Mouse (Mus musculus) left cerebral cortex, adult 8-10 months (tissue): ENCODE data around the gene Atp13a3. TPM values are rescaled to one million over a fixed set of nuclear protein-coding genes. Genes with fewer than 3 reads are reported as not detected.
"Not testable (repeated sequence)": the region's sequence is repeated elsewhere in the genome, so short reads cannot be mapped to it uniquely, and the experiment has no call there.

Experiments used
- DNase-seq, 2 experiments: peaks; one replicate each; pipeline ENCODE4 v3.0.0; 2022; ENCODE audit warnings: low spot score in 2 of 2
- total RNA-seq, 4 experiments: library from RNA; stranded (reverse); gene quantifications; 2 replicates each; pipeline ENCODE4 v1.2.4; 2022

Atp13a3 gene
- total RNA-seq, 4 experiments from 2014 or later, result 64.3 to 76.4 (median 67.1) TPM

DNA sequence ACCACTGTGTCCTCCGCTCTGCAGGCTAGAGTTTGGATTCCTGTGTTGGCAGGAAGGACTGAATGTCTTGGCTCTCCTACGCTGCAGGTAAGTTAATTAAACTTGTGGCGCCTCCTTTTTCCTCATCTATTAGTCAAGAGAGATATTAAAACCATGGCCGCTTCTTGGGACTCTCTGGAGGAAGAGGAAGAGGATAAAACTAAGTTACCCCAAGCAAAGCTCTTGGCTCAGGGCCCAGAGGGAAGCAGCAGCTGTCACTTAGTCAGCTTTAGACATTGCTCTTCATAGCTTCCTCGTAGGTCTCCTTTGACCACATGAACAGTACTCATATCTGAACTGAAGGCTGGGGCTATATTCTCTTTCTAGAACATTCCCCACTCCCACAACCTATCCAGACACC is 10.5 kb upstream of the Atp13a3 start:
- DNase-seq, result no peak

DNA sequence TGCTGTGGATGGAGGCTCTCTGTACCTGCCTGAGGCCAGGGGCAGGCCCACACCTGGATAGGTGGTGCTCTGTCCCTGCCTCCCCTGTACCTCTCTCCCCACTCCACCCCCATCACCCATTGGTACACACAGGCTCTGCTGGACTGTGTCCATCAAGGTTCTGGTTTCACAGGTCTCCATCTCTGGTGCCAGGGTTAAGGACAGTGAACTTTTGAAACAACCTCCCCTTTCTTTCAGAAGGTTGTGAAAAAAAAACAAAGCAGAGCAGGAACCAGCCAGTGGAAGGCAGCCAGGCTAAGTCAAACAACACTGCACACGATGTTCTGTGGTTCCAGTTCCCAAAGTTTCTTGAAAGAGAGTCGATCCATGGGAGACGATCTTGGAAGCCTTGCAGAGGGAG is 6.9 kb upstream of the Atp13a3 start:
- no peak for DNase-seq

DNA sequence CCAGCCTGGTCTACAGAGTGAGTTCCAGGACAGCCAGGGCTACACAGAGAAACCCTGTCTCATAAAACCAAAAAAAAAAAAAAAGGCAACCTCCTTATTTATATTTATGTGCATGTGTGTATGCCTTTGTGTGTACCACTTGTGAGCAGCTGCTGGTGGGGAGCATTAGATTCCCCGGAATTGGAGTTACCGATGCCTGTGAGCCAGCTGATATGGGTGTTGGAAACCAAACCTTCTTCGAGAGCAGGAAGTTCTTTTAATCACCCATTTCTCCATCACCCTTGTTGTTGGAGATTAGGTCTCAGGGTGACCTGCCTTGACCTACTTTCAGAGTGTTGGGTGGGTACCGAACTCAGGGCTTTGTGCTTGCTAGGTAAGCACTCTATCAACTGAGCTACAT is 5.1 kb upstream of the Atp13a3 start:
- DNase-seq, result no peak

DNA sequence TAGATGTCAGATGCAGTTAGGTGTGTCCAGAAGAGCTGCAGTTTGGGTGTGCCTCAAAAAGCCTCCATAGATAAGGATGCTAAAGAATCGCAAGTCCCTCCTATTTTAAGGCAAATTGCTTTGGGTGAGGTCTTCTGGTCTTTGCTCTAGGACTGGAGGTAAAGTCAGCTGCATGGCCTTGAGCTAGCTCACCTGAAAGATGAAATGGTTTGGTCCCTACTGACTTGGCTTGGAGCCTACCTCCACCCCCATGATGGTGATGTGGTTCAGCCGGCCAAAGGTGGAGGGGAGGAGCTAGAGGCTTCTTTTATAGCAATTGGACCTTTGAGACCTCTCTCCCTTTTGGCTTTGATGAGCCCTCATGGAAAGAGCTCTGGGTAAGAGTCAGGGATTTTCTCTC is 1.7 kb upstream of the Atp13a3 start:
- no peak for DNase-seq

DNA sequence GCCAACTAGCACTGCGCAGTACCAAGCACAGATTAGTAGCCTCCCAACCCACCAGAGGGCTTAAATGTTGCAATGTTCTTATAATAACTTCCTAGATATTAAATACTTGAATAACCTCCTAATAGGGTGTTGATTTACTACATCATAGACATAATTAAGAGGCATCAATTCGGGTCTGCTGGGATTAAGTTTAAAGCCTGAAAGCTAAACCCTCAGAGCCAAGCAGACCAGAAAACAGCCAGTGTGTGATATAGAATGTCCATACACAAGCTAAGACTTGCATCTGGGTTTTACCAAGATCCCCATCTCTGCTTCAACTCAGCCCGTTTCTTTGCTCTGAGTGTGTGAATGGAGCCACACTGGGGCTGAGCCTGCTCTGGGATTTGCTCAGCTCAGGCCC is 2.2 kb downstream of the Atp13a3 start:
- DNase-seq, result no peak

DNA sequence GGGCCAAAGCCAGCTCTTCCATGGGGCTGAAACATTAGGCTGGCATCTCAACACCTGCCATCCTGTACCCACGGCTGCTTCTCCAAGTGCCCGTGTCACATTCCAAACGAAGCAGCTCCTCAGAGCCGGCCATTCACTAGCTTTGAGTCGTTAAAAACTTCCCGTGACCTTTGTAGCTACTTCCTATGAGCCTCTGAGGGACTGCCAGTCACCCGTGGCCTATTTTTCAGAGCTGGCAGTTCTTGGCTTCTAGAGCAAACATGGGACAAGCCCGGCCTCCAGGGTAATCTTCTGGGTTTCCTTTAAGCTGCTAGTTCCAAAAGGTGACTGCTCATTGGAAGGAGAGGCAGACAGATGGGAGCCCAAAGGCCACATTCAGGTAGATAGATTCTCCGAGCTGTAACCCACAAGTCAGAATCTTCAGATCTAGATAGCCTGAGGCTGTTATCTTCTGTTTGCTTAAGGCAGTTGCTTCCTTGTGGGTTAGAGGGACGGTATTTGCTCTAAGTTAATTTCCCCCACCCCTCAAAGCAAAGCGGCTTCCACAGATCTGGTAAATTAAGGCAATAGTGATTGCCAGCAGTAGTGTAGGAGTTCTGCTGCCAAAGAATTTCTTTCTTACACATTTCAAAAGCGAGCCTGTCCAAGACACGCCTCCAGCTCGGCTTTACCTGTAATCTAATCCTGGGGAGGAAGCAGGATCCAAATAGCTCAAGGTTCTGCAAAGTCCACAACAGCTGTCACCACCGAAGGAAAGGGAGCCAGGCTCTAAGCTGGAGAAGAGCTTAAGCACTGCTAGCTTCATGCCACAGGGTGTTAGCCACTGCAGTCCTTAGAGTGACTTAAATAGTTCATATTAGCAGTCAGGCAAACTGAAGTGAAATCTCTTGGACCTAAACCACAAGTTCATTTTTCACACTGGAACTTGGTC is 8.4 kb downstream of the Atp13a3 start:
- DNase-seq, result no peak

DNA sequence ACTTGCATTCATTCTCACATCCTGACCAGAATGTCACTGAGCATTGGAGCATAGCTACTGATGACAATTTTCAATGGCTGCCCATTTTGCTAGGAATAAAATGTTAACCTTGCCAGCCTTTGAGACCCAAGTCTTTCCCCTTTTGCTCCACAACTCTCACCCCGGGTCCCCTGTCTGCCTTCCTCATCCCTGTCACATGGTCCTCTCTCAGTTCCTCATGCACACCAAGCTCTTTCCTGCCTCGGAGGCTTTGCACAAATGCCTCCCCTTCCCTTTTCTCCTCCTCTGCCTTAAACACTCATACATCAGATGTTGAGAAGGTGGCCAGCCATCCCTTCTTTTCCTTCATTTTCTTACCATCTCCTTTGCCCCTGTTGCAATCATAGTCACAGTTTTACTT is 10.6 kb downstream of the Atp13a3 start:
- no peak for DNase-seq

DNA sequence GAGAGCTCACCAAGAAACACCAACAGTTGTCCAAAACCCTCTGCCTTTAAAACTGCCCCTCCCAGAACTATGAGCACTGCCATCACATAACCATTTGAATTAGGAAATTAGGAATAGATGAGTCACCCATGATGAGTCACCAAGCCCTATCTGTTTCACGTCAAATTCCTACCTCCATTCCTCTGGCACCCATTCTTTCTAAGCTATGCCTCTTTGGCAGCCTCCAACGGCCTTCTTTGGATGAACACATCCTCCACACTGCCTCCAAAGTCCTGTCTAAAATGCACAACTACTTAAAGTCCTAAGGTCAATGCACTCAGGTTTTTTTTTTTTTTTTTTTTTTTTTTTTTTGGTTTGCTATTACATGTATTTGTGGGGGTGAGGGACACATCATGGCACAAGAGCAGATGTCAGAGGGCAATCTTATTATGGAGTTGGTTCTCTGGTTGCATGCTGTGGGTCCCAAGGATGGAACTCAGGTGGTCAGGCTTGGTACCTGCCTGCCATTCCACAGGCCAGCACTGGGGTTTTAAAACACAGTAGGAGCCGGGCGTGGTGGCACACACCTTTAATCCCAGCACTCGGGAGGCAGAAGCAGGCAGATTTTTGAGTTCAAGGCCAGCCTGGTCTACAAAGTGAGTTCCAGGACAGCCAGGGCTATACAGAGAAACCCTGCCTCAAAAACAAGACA is 15.0 kb downstream of the Atp13a3 start:
- no peak for DNase-seq

DNA sequence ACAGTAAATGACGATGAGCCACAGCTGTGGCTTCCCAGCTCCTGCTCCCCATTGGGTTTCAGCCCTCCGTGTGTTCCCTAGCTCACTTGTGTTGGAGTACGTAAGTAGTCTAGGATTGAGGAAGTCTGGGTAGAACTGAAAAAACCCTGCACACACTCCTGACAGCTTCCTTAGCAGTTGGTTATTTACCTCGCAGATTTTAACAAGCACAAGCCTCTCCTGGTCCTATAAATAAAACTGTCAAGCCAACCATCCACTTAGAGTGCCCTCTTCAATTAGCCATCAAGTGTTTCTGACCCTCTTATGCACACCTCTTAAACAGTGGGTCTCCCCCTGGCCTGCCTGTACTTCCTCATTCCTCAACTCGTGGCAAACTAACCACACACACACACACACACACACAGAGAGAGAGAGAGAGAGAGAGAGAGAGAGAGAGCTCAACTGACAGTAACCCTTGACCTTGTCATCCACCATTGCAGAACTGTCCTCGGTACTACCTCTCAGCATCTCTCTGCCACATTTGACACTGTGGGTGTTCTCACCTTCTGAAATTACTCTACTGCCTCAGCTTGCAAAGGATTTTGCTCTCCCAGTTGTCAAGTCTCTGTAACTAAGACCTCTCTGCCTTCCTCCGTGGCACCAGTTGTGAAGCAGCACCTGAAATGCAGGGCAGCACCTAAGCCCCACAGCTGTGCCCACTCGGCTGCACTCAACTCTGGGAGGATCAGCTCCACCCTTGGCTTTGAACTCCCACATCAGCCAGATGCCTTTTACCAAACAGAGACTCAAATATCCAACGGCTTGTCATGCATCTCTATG is 15.7 kb downstream of the Atp13a3 start:
- DNase-seq, result no peak

DNA sequence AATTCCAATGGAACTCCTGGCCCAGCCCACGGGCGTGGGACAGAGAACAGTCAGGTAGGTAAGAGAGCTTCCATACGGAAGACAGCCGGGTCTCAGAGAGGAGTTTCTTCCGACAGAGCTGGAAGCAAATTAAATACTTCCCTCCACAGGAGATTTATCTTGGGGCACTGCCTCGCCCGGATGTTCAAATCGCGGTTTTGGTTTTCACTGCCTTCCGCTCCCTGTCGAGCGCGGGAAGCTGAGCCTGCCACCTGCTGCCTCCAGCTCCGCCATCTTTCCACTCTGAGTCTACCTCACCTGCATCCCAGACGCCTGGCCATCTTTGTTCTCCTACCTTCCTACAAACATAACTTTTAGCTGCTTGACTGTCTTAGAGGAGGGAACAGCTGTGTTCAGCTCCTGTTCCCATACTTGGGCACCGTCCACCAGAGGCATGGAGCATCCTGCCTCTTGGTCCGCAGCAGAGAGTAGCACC is 16.5 kb downstream of the Atp13a3 start:
- peak in 1 of 2 experiments; percentile 3 for DNase-seq

DNA sequence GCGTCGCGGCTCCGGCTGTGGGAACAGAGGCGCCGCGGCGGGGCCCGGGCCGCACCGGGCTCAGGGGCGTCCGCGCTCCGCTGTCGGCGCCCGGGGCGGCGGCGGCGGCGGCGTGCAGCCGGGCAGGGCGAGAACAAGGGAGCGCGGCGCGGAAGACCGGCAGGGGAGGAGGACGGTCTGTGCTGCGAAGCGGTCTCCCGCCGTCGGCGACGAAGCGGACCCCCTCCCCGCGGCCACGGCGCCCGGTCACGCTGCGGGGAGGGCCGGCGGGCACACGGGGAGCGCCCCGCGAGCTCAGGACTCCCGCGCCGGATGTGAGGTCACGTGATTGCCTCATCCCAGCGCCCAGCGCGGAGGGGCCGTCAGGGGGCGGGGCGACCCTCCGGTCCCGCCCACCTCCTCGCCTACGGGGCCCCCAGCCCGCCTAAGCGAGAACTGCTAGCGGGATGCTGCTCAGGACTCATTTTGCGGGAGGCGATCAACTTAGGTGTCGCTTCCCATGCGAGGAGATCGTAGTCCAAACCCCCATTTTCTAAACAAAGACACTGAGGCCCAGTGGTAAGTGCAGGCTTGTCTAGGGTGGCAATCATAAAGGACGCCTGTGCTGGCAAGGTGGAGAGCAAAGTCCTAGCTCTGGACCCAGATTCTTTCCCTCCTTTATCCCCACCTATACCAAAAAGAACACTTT is 17.1 kb downstream of the Atp13a3 start:
- DNase-seq, result peak; percentile 72 to 88

DNA sequence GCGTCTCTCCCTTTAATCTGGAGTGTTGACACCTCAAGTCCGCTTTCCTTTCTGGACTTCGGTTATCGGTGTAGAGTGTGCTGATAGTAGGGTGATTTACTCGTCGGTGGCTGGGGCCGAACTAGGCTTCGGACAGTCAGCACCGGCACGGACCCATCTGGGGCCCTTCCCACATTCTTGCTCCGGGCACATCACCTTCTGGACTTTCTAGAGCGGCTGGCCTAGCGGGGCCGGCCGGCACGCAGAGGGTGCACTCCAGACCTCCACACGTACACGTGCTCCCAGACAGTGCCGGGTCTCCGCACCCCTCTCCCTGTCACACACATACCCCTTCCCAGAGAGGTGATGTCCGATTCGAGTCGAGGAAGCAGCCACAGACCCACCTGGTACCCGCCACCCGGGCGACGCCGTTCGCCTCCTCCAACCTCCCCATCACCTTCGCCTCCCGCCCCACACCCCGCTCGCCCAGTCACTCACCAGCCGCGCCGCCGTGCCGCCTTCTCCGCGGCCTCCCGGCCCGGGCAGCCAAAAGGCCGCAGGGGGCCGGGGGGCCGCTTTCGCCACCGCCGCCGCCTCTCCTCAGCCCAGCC is 17.8 kb downstream of the Atp13a3 start:
- DNase-seq, result peak in 1 of 2 experiments; percentile 18

DNA sequence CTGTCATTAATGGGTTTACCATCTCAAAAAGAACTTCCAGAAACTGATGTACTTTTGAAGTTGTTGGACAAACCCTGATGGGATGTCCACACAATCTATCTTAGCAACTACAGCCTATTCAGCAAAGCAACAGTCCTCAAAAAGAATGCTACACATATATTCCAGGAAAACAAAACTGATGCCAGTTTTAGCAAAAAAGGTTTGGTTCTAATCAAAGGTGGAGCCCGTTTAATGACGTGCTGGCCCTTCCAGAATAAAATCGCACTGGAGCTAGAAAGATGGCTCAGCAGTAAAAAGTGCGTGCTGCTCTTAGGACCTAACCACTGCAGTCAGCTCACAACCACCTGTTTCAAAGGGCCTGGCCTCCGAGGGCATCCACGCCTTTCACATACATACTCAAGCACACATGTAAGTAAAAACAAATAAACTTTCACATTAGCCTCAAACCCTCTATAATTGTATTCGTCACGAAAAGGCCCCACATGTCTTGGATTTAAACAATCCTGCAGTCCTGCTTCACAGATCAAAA is 18.8 kb downstream of the Atp13a3 start:
- no peak for DNase-seq

DNA sequence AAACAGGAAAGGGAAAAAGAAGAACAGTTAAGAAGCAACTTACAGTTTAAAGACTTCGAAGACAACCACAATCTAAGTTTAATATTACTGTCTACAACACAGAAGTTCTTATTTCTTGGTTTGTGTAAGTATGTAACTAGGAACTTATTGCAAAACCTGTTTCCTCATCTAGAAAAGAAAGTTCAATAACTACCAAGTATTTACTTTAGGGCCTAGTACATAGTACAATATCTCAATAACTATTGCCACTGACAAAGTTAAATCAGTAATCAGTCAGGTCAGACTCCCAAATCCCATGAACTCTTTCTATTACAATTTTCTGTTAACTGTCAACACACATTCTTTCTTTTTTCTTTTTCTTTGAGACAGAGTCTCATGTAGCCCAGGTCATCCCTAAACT is 20.2 kb downstream of the Atp13a3 start:
- no peak for DNase-seq

DNA sequence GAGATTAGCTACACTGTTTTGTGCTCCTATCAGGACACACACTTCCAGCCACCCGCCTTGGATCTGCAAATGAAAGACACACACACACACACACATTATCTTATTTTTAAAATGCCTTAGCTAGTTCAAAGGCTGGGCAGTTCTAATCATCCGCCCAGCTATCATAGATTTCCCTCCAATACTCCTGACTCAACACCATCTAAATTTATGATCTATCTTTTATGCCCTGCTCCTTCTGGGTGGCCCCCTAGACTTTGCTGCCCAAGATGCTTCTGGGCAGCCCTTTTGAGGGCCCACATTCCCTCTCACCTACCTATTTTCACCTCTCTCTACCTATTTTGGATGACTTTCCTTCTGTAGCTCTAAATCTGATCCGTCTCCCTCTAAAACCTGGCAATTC is 29.5 kb downstream of the Atp13a3 start:
- DNase-seq, result no peak

DNA sequence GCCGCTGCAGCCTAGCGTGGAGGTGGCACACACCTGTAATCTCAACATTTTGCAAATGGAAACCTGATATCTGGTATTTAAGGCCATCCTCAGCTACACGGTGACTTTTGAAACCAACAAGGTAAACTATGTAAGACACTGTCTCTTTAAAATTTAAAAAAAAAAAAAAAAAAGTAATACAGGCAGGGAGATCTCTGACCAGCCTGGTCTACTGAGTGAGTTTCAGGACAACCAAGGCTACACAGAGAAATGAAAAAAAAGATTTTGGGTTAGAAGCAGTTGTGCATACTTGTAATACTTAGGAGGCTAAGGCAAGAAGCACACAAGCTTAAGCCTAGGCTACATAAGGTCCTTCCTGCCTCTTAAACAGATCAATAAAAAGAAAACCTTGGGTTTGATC is 30.8 kb downstream of the Atp13a3 start:
- no peak for DNase-seq

DNA sequence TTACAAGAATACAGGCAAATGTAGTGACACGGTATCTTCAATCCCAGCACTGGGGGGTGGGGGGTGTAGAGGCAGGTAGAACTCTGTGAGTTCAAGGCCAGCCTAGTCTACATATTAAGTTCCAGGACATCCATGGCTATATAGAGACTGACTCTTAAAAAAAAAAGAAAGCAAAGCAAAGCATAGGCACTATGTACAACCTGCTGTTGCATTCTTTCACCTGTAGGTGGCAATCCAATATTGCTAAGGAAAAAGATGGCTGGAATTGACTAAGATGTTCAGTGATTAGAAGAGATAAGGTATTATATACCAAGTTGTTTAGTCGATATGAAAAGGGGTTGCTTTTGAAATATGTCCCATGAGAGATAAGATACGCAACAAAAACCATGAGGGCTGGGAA is 31.5 kb downstream of the Atp13a3 start:
- no peak for DNase-seq

DNA sequence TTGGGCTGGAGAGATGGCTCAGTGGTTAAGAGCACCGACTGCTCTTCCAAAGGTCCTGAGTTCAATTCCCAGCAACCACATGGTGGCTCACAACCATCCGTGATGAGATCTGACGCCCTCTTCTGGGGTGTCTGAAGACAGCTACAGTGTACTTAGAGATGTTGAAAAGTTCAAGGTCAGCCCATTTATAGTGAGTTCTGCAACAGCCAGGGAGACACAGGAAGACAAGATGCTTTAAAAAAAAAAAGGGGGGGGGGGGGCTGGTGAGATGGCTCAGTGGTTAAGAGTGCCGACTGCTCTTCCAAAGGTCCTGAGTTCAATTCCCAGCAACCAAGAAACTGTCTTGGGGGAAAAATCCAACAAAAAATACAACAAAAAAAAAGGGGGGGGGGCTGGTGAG is 32.5 kb downstream of the Atp13a3 start:
- DNase-seq, result not testable (repeated sequence)

DNA sequence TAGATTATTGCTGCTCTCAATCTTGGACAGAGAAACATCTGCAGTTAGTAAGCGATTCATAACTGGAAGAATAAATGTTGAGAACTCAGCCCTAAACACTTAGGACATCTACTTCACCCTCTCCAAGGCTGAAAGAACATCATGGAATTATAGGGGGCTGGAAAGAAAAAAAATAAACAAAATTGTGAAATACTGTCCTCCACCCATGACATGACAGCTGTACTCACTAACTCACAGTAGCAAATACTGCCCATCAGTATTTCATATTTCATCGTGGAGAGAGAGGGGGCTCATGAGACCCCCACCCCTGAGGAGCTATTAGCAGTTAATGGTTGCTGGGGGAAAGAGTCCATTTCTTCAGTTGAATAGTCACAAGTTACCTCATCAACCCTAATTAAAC is 38.4 kb downstream of the Atp13a3 start:
- no peak for DNase-seq

DNA sequence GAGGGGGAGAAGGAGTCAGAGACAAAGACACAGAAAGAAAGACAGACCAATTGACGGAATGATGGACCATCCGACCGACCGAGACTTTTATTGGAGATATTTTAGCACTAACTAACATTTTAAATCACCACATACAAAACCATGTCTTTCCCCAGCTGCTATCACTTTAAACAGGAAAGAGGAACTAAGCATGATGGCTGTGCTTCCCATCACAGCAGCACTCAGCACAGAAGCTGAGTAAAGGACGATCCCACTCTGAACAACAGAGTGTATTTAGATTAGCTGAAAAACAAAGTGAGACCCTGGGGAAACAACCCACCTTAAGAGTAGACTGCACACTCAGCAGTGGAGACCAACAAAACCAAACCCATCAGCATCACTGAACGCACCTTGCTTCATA is 41.2 kb downstream of the Atp13a3 start:
- DNase-seq, result no peak

DNA sequence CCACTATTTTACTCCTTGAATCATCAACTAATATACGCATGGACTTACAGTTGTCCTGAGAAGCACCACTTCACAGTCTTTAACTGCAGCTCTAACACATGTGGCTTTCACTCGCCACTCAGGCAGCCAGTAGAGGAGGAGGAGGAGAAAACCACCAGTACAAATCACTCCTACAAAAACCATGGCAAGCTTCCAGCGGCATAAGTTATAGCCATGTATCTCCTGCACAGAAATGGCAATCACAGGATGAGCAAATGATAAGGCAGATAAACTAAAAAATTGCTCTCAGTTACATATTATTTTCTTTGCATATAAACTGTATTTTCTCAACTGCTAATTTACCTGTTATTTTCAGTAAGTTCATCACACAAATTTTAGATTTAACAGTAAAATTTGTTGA is 43.2 kb downstream of the Atp13a3 start:
- DNase-seq, result no peak
